Mouse (Mus musculus) neural tube, embryonic 11.5 days (tissue): ENCODE results near the gene Adam19. TPM values are rescaled to one million over a fixed set of nuclear protein-coding genes. Genes with fewer than 3 reads are reported as not detected.

Experiments
- ATAC-seq: fragments of 200-750 bp; cut with Nextera tagmentation; 2 replicates; pipeline ENCODE4 v1.8.0; 2017; ENCODE audit warnings: moderate number of reproducible peaks, mild to moderate bottlenecking, moderate TSS enrichment, moderate library complexity; ENCODE audit not compliant: insufficient read depth, low FRiP score, low TSS enrichment
- DNase-seq: peaks from one replicate; pipeline ENCODE4 v3.0.0-alpha.2; 2015; ENCODE audit warnings: low spot score
- H3K27ac ChIP-seq: fragments of 300-500 bp; sonication (generic); 2 replicates; pipeline ENCODE4 v1.5.1; 2014; ENCODE audit warnings: low read depth, mild to moderate bottlenecking, low read length
- H3K27me3 ChIP-seq: fragments of 300-500 bp; sonication (generic); 2 replicates; pipeline ENCODE4 v1.6.1; 2014; ENCODE audit warnings: mild to moderate bottlenecking, low read length, mixed read lengths; ENCODE audit not compliant: control insufficient read depth, insufficient read depth
- H3K36me3 ChIP-seq: fragments of 300-500 bp; sonication (generic); 2 replicates; pipeline ENCODE4 v1.6.1; 2014; ENCODE audit warnings: mild to moderate bottlenecking, low read length, moderate library complexity, mixed read lengths; ENCODE audit not compliant: control insufficient read depth, insufficient read depth
- H3K4me1 ChIP-seq: fragments of 300-500 bp; sonication (generic); 2 replicates; pipeline ENCODE4 v1.6.1; 2014; ENCODE audit warnings: low read length, mixed read lengths; ENCODE audit not compliant: control insufficient read depth, insufficient read depth
- H3K4me2 ChIP-seq: fragments of 300-500 bp; sonication (generic); 2 replicates; pipeline ENCODE4 v1.6.1; 2014; ENCODE audit warnings: low read depth, mild to moderate bottlenecking, moderate library complexity
- H3K4me3 ChIP-seq: fragments of 300-500 bp; sonication (generic); 2 replicates; pipeline ENCODE4 v1.5.1; 2014; ENCODE audit warnings: low read depth, low read length
- H3K9ac ChIP-seq: fragments of 300-500 bp; sonication (generic); 2 replicates; pipeline ENCODE4 v1.6.1; 2014; ENCODE audit warnings: mild to moderate bottlenecking, low read length
- H3K9me3 ChIP-seq: fragments of 300-500 bp; sonication (generic); 2 replicates; pipeline ENCODE4 v1.6.1; 2016; ENCODE audit warnings: low read length; ENCODE audit not compliant: control insufficient read depth
- WGBS: fragments of 180-500 bp; shearing (Covaris S2); extraction: QIAGEN DNeasy Blood & Tissue Kit; methylation state at CpG from one replicate; pipeline ENCODE4 v1.1.7; 2014; 5-methylcytosine and 5-hydroxymethylcytosine counted together
- polyA plus RNA-seq: library from polyadenylated mRNA; unstranded; fragments of >200 nt; fragmentation: Nextera tagmentation; extraction: Ambion mirVana; gene quantifications from 2 replicates; pipeline ENCODE4 v1.2.1, GENCODE M21; 2014

The Adam19 gene
- 17.7 and 20.0 TPM in 2 replicates for polyA plus RNA-seq

DNA sequence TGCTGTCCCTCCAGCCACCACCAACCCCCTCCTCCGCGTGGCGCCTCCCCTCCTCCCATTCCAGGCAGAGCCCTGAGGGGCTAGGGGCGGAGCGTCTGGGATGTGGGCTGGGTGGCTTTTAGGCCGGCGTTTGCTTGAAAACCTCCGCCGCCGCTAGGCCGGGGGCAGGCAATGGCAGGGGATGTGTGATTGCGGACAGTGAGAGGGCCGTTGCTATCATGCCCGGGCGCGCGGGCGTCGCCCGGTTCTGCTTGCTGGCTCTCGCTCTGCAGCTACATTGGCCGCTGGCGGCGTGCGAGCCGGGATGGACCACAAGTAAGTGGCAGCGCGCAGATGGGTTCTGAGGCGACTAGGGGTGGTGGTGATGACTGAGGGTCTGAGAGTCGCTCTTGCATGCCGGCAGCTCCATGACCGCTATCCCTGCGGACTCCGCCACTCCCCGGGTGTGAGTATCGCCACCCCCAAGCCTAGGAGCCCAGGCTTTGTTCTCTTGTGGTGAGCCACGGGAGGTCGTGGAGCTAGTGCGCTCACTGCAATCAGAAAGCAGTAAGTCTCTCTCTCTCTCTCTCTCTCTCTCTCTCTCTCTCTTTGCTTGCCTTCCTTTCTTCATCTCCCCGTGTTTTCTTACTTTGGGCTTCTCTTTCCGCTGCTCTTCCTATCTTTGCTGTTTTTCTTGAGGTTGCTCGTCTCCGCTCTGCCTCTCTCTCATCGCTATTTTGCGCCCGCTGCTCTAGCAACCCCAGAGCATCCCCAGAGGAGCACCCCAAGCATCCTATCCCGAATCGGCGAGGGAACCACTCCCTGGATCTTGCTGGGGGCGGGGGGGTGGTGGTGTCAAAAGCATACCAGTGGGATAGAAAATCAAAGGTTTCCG, at the start of gene Adam19:
Adam19 (plus strand) TSS at position 97 of the 874 bp plus-strand sequence.
- peak within 1 kb of the TSS; percentile 44 for H3K4me3 ChIP-seq
- H3K27me3 ChIP-seq = no peaks in the 10 kb centered on the region
- ATAC-seq = peak; percentile 84
- H3K9me3 ChIP-seq = no peaks in the 10 kb centered on the region
- under 1% methylated on average over 47 of the region's 51 CpGs for WGBS
- peak within 1 kb of the TSS; percentile 58 for H3K9ac ChIP-seq
- peak within 1 kb of the TSS; percentile 53 for H3K4me2 ChIP-seq
- no peaks in the 10 kb centered on the region for H3K36me3 ChIP-seq
- peak within 1 kb of the TSS; percentile 72 for H3K27ac ChIP-seq
- no peaks in the 10 kb centered on the region for H3K4me1 ChIP-seq
- DNase-seq = peak; percentile 90

DNA sequence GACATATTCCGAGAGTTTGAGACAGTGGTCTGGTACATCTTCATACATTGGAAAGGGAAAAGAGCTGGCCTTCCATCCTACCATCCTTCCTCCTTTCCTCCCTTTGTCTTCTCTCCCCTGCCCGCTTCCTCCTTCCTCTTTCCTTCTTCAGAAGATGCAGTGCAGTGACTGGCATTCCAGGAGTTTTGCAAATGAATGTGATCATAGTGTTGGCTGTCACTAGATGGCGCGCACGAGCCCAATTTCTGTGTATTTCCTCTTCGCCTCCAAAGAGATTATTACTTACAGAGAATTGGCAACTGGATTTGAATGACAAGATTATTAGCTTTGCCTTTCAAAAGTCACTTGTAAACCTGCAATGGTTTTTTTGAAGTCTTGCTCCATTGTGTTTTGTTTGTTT, 39.7 kb upstream of the Adam19 start:
- H3K4me2 ChIP-seq = no peak overlapping the region
- ATAC-seq (no peak), DNase-seq (peak; percentile 76)
- no peaks in the 10 kb centered on the region for H3K4me1 ChIP-seq
- no peaks in the 10 kb centered on the region for H3K9me3 ChIP-seq
- no peak overlapping the region for H3K9ac ChIP-seq
- H3K4me3 ChIP-seq = no peak overlapping the region
- H3K27ac ChIP-seq = no peak overlapping the region
- no peaks in the 10 kb centered on the region for H3K36me3 ChIP-seq
- 27% methylated on average over 6 of the region's 6 CpGs for WGBS
- no peaks in the 10 kb centered on the region for H3K27me3 ChIP-seq

DNA sequence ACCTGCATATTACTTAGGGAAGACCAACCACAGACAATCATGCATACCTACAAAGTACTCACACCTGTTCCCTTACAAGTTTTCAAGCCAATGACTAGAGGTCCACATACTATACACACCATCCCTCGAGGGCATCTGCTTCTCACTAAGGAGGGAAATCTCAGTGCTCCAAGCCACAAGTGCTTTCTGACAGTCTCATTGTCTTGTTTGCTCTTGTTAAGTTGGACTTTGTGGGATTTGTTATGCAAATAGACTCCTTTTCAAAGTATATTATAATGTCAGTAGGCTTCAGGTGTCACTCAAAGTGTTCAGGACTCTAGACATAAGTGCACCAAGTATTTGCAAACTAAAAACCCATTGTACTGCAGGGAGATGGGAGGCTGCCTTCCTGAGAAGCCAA, 35.5 kb upstream of the Adam19 start:
- H3K9ac ChIP-seq = no peak overlapping the region
- no peak overlapping the region for H3K27ac ChIP-seq
- DNase-seq (no peak), ATAC-seq (no peak)
- H3K27me3 ChIP-seq = no peaks in the 10 kb centered on the region
- H3K4me1 ChIP-seq = no peaks in the 10 kb centered on the region
- H3K4me3 ChIP-seq = no peak overlapping the region
- 78% methylated on average over 1 of the region's 1 CpGs for WGBS
- no peak overlapping the region for H3K4me2 ChIP-seq
- no peaks in the 10 kb centered on the region for H3K9me3 ChIP-seq
- no peaks in the 10 kb centered on the region for H3K36me3 ChIP-seq

- H3K4me3 ChIP-seq = no peak overlapping the region
- no peaks in the 10 kb centered on the region for H3K9me3 ChIP-seq
- no peaks in the 10 kb centered on the region for H3K4me1 ChIP-seq
- ATAC-seq (no peak), DNase-seq (no peak)
- H3K9ac ChIP-seq = no peak overlapping the region
- H3K4me2 ChIP-seq = no peak overlapping the region
- no peaks in the 10 kb centered on the region for H3K36me3 ChIP-seq
- no peak overlapping the region for H3K27ac ChIP-seq
- H3K27me3 ChIP-seq = no peaks in the 10 kb centered on the region
Observed at GRCm38 (mm10) chr11:46021850-46022249, 33.9 kb upstream of the Adam19 start.

- no peak overlapping the region for H3K4me2 ChIP-seq
- no peak overlapping the region for H3K27ac ChIP-seq
- H3K9ac ChIP-seq = no peak overlapping the region
- no peak overlapping the region for H3K4me3 ChIP-seq
- DNase-seq (no peak), ATAC-seq (no peak)
- no peaks in the 10 kb centered on the region for H3K9me3 ChIP-seq
- no peaks in the 10 kb centered on the region for H3K4me1 ChIP-seq
- no peaks in the 10 kb centered on the region for H3K27me3 ChIP-seq
- 87% methylated on average over 6 of the region's 6 CpGs for WGBS
- no peaks in the 10 kb centered on the region for H3K36me3 ChIP-seq
Observed at GRCm38 (mm10) chr11:46022983-46023382, 32.8 kb upstream of the Adam19 start.

DNA sequence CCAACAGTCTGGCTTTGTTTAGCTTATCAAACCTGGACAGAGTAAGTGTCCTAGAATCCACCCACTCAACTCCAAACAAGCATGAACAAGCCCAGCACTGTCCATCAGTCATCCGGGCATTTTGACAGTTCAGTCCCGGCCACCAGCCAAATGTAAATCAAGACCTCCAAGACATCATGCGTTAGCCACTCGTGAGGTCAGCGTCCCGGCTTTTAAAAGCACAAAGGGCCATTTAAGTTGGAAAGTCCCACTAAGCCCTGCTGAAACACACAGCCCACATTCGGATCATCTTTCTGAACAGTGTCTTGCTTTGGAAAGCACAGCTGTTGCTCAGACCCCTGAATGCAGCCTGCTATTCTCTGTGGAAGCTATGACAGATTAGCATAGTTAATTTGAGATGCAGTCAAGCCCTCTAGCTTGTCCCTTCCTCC, 29.8 kb upstream of the Adam19 start:
- Histone ChIP-seq H3K27ac (no peak overlapping the region), H3K27me3 (no peaks in the 10 kb centered on the region), H3K4me1 (no peaks in the 10 kb centered on the region), H3K36me3 (no peaks in the 10 kb centered on the region), H3K9me3 (no peaks in the 10 kb centered on the region), H3K9ac (no peak overlapping the region), H3K4me2 (no peak overlapping the region), H3K4me3 (no peak overlapping the region)
- WGBS = 49% methylated on average over 7 of the region's 7 CpGs
- ATAC-seq (no peak), DNase-seq (peak; percentile 24)

DNA sequence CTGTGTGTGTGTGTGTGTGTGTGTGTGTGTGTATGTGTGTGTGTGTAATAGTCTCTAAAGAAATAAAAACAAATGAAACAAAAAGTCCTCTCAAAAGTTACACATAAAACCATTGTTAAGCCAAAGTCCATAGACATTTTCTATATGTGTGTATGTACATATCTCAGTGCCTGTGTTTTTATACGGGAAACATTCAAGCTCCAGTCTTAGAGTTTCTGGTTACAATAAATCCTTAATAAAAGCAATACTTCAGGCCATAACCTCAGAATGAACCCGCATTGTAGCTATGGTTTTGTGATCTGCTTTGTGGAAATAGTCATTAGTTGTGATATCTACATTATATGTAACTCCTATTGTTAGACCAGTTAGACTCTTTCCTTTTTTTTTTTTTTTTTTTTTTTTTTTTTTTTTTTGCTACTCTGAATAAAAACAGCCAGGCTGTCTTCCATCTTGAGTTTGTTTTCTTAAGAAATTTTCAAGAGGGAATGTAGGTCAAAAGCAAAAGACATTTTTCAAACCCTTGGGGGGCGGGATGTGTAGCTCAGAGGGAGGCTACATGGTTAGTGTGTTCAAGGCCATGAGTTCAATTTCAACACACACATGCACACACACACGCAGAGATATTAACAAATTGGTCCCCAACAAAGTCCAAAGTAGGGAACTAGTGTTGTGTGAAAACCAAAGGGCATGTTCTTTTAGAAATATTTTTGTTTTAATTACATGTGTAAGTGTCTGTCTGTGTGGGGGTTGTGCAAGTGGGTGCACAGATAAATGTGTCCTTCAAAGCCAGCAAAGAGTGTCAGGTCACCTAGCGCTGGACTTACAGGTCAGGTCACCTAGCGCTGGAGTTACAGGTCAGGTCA, 27.6 kb upstream of the Adam19 start:
- no peaks in the 10 kb centered on the region for H3K4me1 ChIP-seq
- no peak overlapping the region for H3K4me3 ChIP-seq
- H3K9ac ChIP-seq = no peak overlapping the region
- no peak overlapping the region for H3K4me2 ChIP-seq
- H3K9me3 ChIP-seq = no peaks in the 10 kb centered on the region
- DNase-seq (no peak), ATAC-seq (no peak)
- H3K36me3 ChIP-seq = no peaks in the 10 kb centered on the region
- H3K27ac ChIP-seq = no peak overlapping the region
- WGBS = 88% methylated on average over 6 of the region's 6 CpGs
- no peaks in the 10 kb centered on the region for H3K27me3 ChIP-seq

DNA sequence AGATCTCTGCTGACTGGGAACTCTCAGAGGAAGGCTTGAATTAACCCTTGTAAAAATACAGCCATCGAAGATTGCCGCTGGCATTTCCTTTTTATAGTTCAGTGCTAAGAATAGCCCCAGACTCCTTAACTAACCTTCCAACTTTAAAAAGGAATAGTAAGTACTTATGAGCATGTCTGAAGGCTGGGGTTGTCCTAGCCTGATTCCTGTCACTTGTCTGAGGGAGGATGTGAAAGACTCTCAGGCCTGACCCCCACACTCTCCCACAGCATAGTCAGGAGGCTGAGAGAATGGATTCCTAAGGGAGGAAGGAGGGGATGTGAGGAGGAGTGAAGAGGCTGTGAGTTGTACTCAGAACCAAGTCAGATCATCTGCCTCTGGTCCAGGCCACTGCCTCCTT, 26.3 kb upstream of the Adam19 start:
- no peaks in the 10 kb centered on the region for H3K9me3 ChIP-seq
- H3K27ac ChIP-seq = no peak overlapping the region
- DNase-seq = no peak
- no peaks in the 10 kb centered on the region for H3K4me1 ChIP-seq
- WGBS = 85% methylated on average over 2 of the region's 2 CpGs
- no peak for ATAC-seq
- H3K4me2 ChIP-seq = no peak overlapping the region
- H3K27me3 ChIP-seq = no peaks in the 10 kb centered on the region
- no peak overlapping the region for H3K4me3 ChIP-seq
- no peaks in the 10 kb centered on the region for H3K36me3 ChIP-seq
- no peak overlapping the region for H3K9ac ChIP-seq
